Mouse (Mus musculus) MEL (cell line): Measurements from ENCODE around the gene Trappc10. TPM values are rescaled to one million over a fixed set of nuclear protein-coding genes. Genes with fewer than 3 reads are reported as not detected.

Experiments
- DNase-seq: peaks from one replicate; pipeline ENCODE4 v3.0.0; 2011; ENCODE audit warnings: low read depth, low spot score
- H3K27ac ChIP-seq: 2 replicates; pipeline ENCODE4 v1.5.1; 2012; ENCODE audit warnings: low read depth, mild to moderate bottlenecking, control low read depth, low read length, moderate library complexity; ENCODE audit not compliant: control insufficient read depth
- H3K27me3 ChIP-seq, 2 experiments: fragments of 150-350 bp in 1 of 2; sonication (generic) in 1 of 2; 2 replicates each; pipeline ENCODE4 v1.6.1; 2012; ENCODE audit warnings: low read length in 2 of 2, mild to moderate bottlenecking in 2 of 2, improper control_type of control experiment in 1 of 2, moderate library complexity in 1 of 2; ENCODE audit not compliant: insufficient read depth in 2 of 2, control insufficient read depth in 1 of 2
- H3K36me3 ChIP-seq, 2 experiments: 2 replicates each; pipeline ENCODE4 v1.6.1; 2012 to 2014; ENCODE audit warnings: low read length in 2 of 2, improper control_type of control experiment in 1 of 2, inconsistent platforms in 1 of 2, mild to moderate bottlenecking in 1 of 2; ENCODE audit not compliant: insufficient read depth in 2 of 2, control insufficient read depth in 1 of 2
- H3K4me1 ChIP-seq, 2 experiments: fragments of 150-350 bp in 1 of 2; sonication (generic) in 1 of 2; 2 replicates each; pipeline ENCODE4 v1.6.1; 2012; ENCODE audit warnings: low read length in 2 of 2, improper control_type of control experiment in 1 of 2, mild to moderate bottlenecking in 1 of 2; ENCODE audit not compliant: insufficient read depth in 2 of 2, control insufficient read depth in 1 of 2
- H3K4me3 ChIP-seq, 2 experiments: fragments of 150-350 bp in 1 of 2; sonication (generic) in 1 of 2; 2 replicates each; pipeline ENCODE4 v1.5.1; 2012; ENCODE audit warnings: low read depth in 2 of 2, low read length in 2 of 2, mild to moderate bottlenecking in 2 of 2, moderate library complexity in 2 of 2, control low read depth in 1 of 2, improper control_type of control experiment in 1 of 2; ENCODE audit not compliant: control insufficient read depth in 1 of 2, insufficient read depth in 1 of 2
- H3K79me2 ChIP-seq: 2 replicates; pipeline ENCODE4 v1.6.1; 2012; ENCODE audit warnings: mild to moderate bottlenecking, low read length, moderate library complexity; ENCODE audit not compliant: control insufficient read depth, poor library complexity, insufficient read depth
- H3K9ac ChIP-seq: 2 replicates; pipeline ENCODE4 v1.6.1; 2012; ENCODE audit warnings: low read depth, mild to moderate bottlenecking, control low read depth, low read length, moderate library complexity; ENCODE audit not compliant: control insufficient read depth, poor library complexity, severe bottlenecking
- H3K9me3 ChIP-seq: fragments of 150-350 bp; sonication (generic); replicated peaks from 2 replicates; pipeline ENCODE4 v1.6.1; 2012; ENCODE audit warnings: mild to moderate bottlenecking, low read length, improper control_type of control experiment, moderate library complexity; ENCODE audit not compliant: insufficient read depth
- BHLHE40 ChIP-seq: IDR thresholded peaks from 2 replicates; pipeline ENCODE4 v1.6.1; 2012; ENCODE audit warnings: low read depth, mild to moderate bottlenecking, inconsistent platforms, low read length, improper control_type of control experiment, borderline replicate concordance
- CHD1 ChIP-seq: IDR thresholded peaks from 2 replicates; pipeline ENCODE4 v1.6.1; 2012; ENCODE audit warnings: low read depth, mild to moderate bottlenecking, inconsistent platforms, low read length, improper control_type of control experiment
- E2F4 ChIP-seq: IDR thresholded peaks from 2 replicates; pipeline ENCODE4 v1.6.1; 2011; ENCODE audit warnings: low read depth, low read length, improper control_type of control experiment, borderline replicate concordance
- EP300 ChIP-seq, 2 experiments: IDR thresholded peaks; 2 replicates each; pipeline ENCODE4 v1.6.1; 2011; ENCODE audit warnings: improper control_type of control experiment in 2 of 2, low read length in 2 of 2, low read depth in 1 of 2, mild to moderate bottlenecking in 1 of 2
- ETS1 ChIP-seq: IDR thresholded peaks from 2 replicates; pipeline ENCODE4 v1.6.1; 2012; ENCODE audit warnings: low read depth, mild to moderate bottlenecking, inconsistent platforms, low read length, improper control_type of control experiment, moderate library complexity
- GABPA ChIP-seq: IDR thresholded peaks from 2 replicates; pipeline ENCODE4 v1.6.1; 2012; ENCODE audit warnings: low read depth, mild to moderate bottlenecking, inconsistent platforms, low read length, improper control_type of control experiment, moderate library complexity
- JUND ChIP-seq: IDR thresholded peaks from 2 replicates; pipeline ENCODE4 v1.6.1; 2011; ENCODE audit warnings: low read depth, mild to moderate bottlenecking, improper control_type of control experiment, low read length
- MAFK ChIP-seq: IDR thresholded peaks from 2 replicates; pipeline ENCODE4 v1.6.1; 2011; ENCODE audit warnings: low read depth, mild to moderate bottlenecking, low read length, improper control_type of control experiment, borderline replicate concordance
- MAX ChIP-seq: IDR thresholded peaks from 2 replicates; pipeline ENCODE4 v1.6.1; 2011; ENCODE audit warnings: low read length, improper control_type of control experiment
- MAZ ChIP-seq: IDR thresholded peaks from 2 replicates; pipeline ENCODE4 v1.6.1; 2012; ENCODE audit warnings: low read depth, mild to moderate bottlenecking, inconsistent platforms, low read length, improper control_type of control experiment
- MEF2A ChIP-seq: IDR thresholded peaks from 2 replicates; pipeline ENCODE4 v1.6.1; 2014; ENCODE audit warnings: low read depth, mild to moderate bottlenecking, inconsistent platforms, low read length, improper control_type of control experiment; ENCODE audit not compliant: poor library complexity, insufficient replicate concordance, severe bottlenecking; ENCODE audit errors: extremely low read depth
- MXI1 ChIP-seq: IDR thresholded peaks from 2 replicates; pipeline ENCODE4 v1.6.1; 2011; ENCODE audit warnings: mild to moderate bottlenecking, low read depth, low read length, improper control_type of control experiment
- MYB ChIP-seq: IDR thresholded peaks from 2 replicates; pipeline ENCODE4 v1.6.1; 2011; ENCODE audit warnings: mild to moderate bottlenecking, low read depth, low read length, improper control_type of control experiment
- MYC ChIP-seq: IDR thresholded peaks from 2 replicates; pipeline ENCODE4 v1.6.1; 2011; ENCODE audit warnings: low read depth, mild to moderate bottlenecking, low read length, improper control_type of control experiment, moderate library complexity
- POLR2A ChIP-seq, 2 experiments: IDR thresholded peaks; 2 replicates each; pipeline ENCODE4 v1.6.1; 2011 to 2012; ENCODE audit warnings: low read length in 2 of 2, mild to moderate bottlenecking in 2 of 2, control low read depth in 1 of 2, improper control_type of control experiment in 1 of 2, low read depth in 1 of 2, moderate library complexity in 1 of 2; ENCODE audit not compliant: control insufficient read depth in 1 of 2, insufficient read depth in 1 of 2, poor library complexity in 1 of 2
- POLR2AphosphoS2 ChIP-seq: IDR thresholded peaks from 2 replicates; pipeline ENCODE4 v1.6.1; 2011; ENCODE audit warnings: low read length, improper control_type of control experiment
- POLR2AphosphoS5 ChIP-seq: IDR thresholded peaks from 2 replicates; pipeline ENCODE4 v1.6.1; 2012; ENCODE audit warnings: low read depth, borderline replicate concordance, mild to moderate bottlenecking, inconsistent platforms, low read length, moderate library complexity, mixed read lengths
- RCOR1 ChIP-seq: IDR thresholded peaks from 2 replicates; pipeline ENCODE4 v1.6.1; 2012; ENCODE audit warnings: low read depth, mild to moderate bottlenecking, inconsistent platforms, low read length, improper control_type of control experiment
- TCF12 ChIP-seq: IDR thresholded peaks from 2 replicates; pipeline ENCODE4 v1.6.1; 2014; ENCODE audit warnings: low read depth, mild to moderate bottlenecking, inconsistent platforms, low read length, improper control_type of control experiment, moderate library complexity
- USF1 ChIP-seq: IDR thresholded peaks from 2 replicates; pipeline ENCODE4 v1.6.1; 2014; ENCODE audit warnings: low read depth, mild to moderate bottlenecking, inconsistent platforms, low read length, improper control_type of control experiment, moderate library complexity
- ZKSCAN1 ChIP-seq: IDR thresholded peaks from 2 replicates; pipeline ENCODE4 v1.6.1; 2012; ENCODE audit warnings: low read depth, mild to moderate bottlenecking, inconsistent platforms, low read length, improper control_type of control experiment, moderate library complexity
- ZMIZ1 ChIP-seq: IDR thresholded peaks from 2 replicates; pipeline ENCODE4 v1.6.1; 2012; ENCODE audit warnings: low read depth, mild to moderate bottlenecking, inconsistent platforms, low read length, improper control_type of control experiment, moderate library complexity
- ZNF384 ChIP-seq: IDR thresholded peaks from 2 replicates; pipeline ENCODE4 v1.6.1; 2012; ENCODE audit warnings: low read depth, mild to moderate bottlenecking, inconsistent platforms, low read length, improper control_type of control experiment
- polyA plus RNA-seq, 2 experiments: library from polyadenylated mRNA; stranded (reverse) in 1 of 2; unstranded in 1 of 2; fragments of >175 nt in 1 of 2; fragments of >200 nt in 1 of 2; gene quantifications; 2 replicates each; pipeline versions ENCODE4 v1.2.1 to v1.2.4; 2012; ENCODE audit warnings: low replicate concordance in 2 of 2, low read depth in 1 of 2; ENCODE audit not compliant: insufficient read length in 2 of 2, insufficient read depth in 1 of 2, missing spikeins in 1 of 2
- total RNA-seq: library from RNA; depleted of rRNA; stranded (reverse); fragments of 300-350 nt; gene quantifications from 2 replicates; pipeline ENCODE4 v1.2.3, GENCODE M21; 2012

Trappc10 gene
- total and polyA plus RNA-seq, 3 experiments: 26.1 to 35.5 TPM; not detected in 1

GRCm38 (mm10) chr10:78238297-78238696 is 6.1 kb downstream of the Trappc10 start:
- TF ChIP-seq USF1: no peak
- TF ChIP-seq POLR2AphosphoS2: no peak
- TF ChIP-seq RCOR1: no peak
- H3K27ac ChIP-seq: no peak overlapping the region
- peaks cover 2 to 7% of the 10 kb centered on the region in 2 experiments; a peak in 1 of 4 replicates for H3K4me1 ChIP-seq

GRCm38 (mm10) chr10:78237809-78238208 is 6.6 kb downstream of the Trappc10 start:
- Histone ChIP-seq H3K79me2 (peaks cover 46% of the 10 kb centered on the region), H3K4me3 (no peak overlapping the region), H3K27me3 (no peaks in the 10 kb centered on the region), H3K36me3 (peaks cover 3 to 10% of the 10 kb centered on the region in 2 experiments; a peak in 3 of 4 replicates), H3K9me3 (no peaks in the 10 kb centered on the region), H3K27ac (no peak overlapping the region), H3K9ac (no peak overlapping the region), H3K4me1 (peaks cover 2% of the 10 kb centered on the region in 2 experiments; a peak in 1 of 4 replicates)
- TF ChIP-seq POLR2AphosphoS2 (no peak), GABPA (no peak), POLR2A (IDR thresholded peaks at IDR 0.05; ENCODE audit: control insufficient read depth in 1 of 2, insufficient read depth in 1 of 2, low read depth in 1 of 2, low read length in 2 of 2, poor library complexity in 1 of 2) (no peak), JUND (no peak), POLR2AphosphoS5 (no peak), MYC (no peak), MXI1 (no peak), ETS1 (no peak), MAZ (no peak)
- DNase-seq: no peak

More at GRCm38 (mm10) chr10:78238297-78238696, 6.1 kb downstream of the Trappc10 start:
- no peaks in the 10 kb centered on the region for H3K9me3 ChIP-seq
- H3K27me3 ChIP-seq: no peaks in the 10 kb centered on the region
- H3K9ac ChIP-seq: no peak overlapping the region
- peaks cover 3 to 14% of the 10 kb centered on the region in 2 experiments; a peak in 3 of 4 replicates for H3K36me3 ChIP-seq
- DNase-seq: no peak
- H3K79me2 ChIP-seq: peaks cover 47% of the 10 kb centered on the region
- H3K4me3 ChIP-seq: no peak overlapping the region

- Histone ChIP-seq H3K27ac (no peak overlapping the region), H3K9ac (no peak overlapping the region), H3K9me3 (no peaks in the 10 kb centered on the region), H3K36me3 (peaks cover 1 to 7% of the 10 kb centered on the region in 2 experiments; a peak in 3 of 4 replicates), H3K4me3 (no peak overlapping the region), H3K4me1 (peaks cover 0 to 2% of the 10 kb centered on the region in 2 experiments; a peak in 1 of 4 replicates), H3K27me3 (no peaks in the 10 kb centered on the region), H3K79me2 (peaks cover 43% of the 10 kb centered on the region)
- TF ChIP-seq MYB (no peak), TCF12 (no peak), CHD1 (no peak), ZKSCAN1 (no peak), MEF2A (no peak), USF1 (no peak), MAX (no peak), GABPA (no peak), MAZ (no peak), BHLHE40 (no peak), EP300 (IDR thresholded peaks at IDR 0.05; ENCODE audit: low read depth in 1 of 2, low read length in 2 of 2) (no peak), ZMIZ1 (no peak), ETS1 (no peak), MAFK (no peak), E2F4 (no peak), MXI1 (no peak), ZNF384 (no peak)
- DNase-seq: no peak
These were observed 7.4 kb downstream of the Trappc10 start for GRCm38 (mm10) chr10:78236885-78237629.
